Mouse (Mus musculus) stomach, embryonic 16.5 days (tissue): ENCODE results near the gene Dkk3. TPM values are rescaled to one million over a fixed set of nuclear protein-coding genes. Genes with fewer than 3 reads are reported as not detected.
A peak's percentile ranks its signal among the peaks of the same experiment; 100 is the strongest.

ENCODE experiments used
- ATAC-seq: fragments of 200-750 bp; cut with Nextera tagmentation; 2 replicates; pipeline ENCODE4 v1.8.0; 2017; ENCODE audit warnings: moderate number of reproducible peaks, moderate TSS enrichment; ENCODE audit not compliant: insufficient read depth, low FRiP score
- H3K27ac ChIP-seq: fragments of 300-500 bp; sonication (generic); 2 replicates; pipeline ENCODE4 v1.5.1; 2014; ENCODE audit warnings: low read length
- H3K27me3 ChIP-seq: fragments of 300-500 bp; sonication (generic); 2 replicates; pipeline ENCODE4 v1.6.1; 2014; ENCODE audit warnings: low read length, control low read depth, mixed read lengths; ENCODE audit not compliant: control insufficient read depth, insufficient read depth
- H3K36me3 ChIP-seq: fragments of 300-500 bp; sonication (generic); 2 replicates; pipeline ENCODE4 v1.6.1; 2014; ENCODE audit warnings: low read length; ENCODE audit not compliant: control insufficient read depth, insufficient read depth
- H3K4me1 ChIP-seq: fragments of 300-500 bp; sonication (generic); 2 replicates; pipeline ENCODE4 v1.6.1; 2014; ENCODE audit warnings: low read length, control low read depth, mixed read lengths; ENCODE audit not compliant: control insufficient read depth, insufficient read depth
- H3K4me2 ChIP-seq: fragments of 300-500 bp; sonication (generic); 2 replicates; pipeline ENCODE4 v1.6.1; 2014; ENCODE audit warnings: low read depth, low read length, mixed read lengths
- H3K4me3 ChIP-seq: fragments of 300-500 bp; sonication (generic); replicated peaks from 2 replicates; pipeline ENCODE4 v1.5.1; 2014; ENCODE audit warnings: mild to moderate bottlenecking, low read length
- H3K9ac ChIP-seq: fragments of 300-500 bp; sonication (generic); 2 replicates; pipeline ENCODE4 v1.6.1; 2014; ENCODE audit warnings: low read length
- H3K9me3 ChIP-seq: fragments of 300-500 bp; sonication (generic); replicated peaks from 2 replicates; pipeline ENCODE4 v1.6.1; 2016; ENCODE audit warnings: low read length, control low read depth; ENCODE audit not compliant: control insufficient read depth
- WGBS: fragments of 180-500 bp; shearing (Covaris S2); extraction: QIAGEN DNeasy Blood & Tissue Kit; methylation state at CpG from one replicate; pipeline ENCODE4 v1.1.7; 2014; 5-methylcytosine and 5-hydroxymethylcytosine counted together
- polyA plus RNA-seq: library from polyadenylated mRNA; unstranded; fragments of >200 nt; fragmentation: Nextera tagmentation; extraction: Ambion mirVana; gene quantifications from 2 replicates; pipeline ENCODE4 v1.2.1, GENCODE M21; 2015

The Dkk3 gene
- polyA plus RNA-seq, 1 experiment from 2014 or later, result 45.4 TPM

DNA sequence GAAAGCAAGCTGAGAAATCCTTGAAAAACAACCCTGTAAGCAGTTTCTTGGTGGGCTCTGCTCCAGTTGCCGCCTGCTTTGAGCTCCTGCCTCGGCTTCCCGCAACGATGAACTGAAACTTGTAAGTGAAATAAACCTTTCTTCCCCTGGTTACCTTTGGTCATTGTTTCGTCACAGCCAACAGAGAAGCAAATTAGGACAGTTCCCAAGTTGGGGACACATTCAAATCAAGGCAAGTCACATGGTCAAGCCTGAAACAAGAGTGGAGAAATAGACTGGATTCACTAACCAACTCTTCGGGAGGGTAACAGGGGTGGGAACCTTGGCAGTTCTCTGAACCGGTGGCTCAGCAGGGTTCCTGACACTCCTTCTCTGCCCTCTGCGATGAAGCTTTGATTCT is 38.6 kb upstream of the Dkk3 start:
- Histone ChIP-seq H3K4me1 (0 out of 2 replicates have a peak, but pooled peaks cover 2% of the 10 kb centered on the region), H3K4me3 (no peak overlapping the region), H3K36me3 (no peaks in the 10 kb centered on the region), H3K4me2 (no peak overlapping the region), H3K27me3 (no peaks in the 10 kb centered on the region), H3K27ac (no peak overlapping the region), H3K9me3 (no peaks in the 10 kb centered on the region), H3K9ac (no peak overlapping the region)
- WGBS, result 73% methylated on average over 8 of the region's 8 CpGs
- ATAC-seq, result no peak

DNA sequence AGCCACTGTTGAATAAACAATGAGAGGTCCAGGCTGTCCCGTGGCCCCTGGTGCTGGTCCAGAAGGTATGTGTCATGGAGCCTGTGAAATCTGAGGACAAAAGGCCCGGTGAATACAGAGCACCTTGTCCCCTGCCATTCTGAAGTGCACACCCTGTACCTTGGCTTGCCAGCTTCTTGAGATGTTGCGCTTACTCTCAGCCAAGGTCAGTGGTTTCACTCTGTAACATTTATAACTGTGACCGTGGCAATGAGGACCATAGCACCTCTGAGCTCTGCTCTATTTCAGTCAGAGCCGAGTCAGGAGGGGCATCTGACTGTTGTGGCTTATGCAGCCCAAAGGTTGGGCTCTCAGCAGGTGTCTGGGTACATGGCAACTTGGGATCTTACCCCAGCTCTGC is 35.4 kb upstream of the Dkk3 start:
- ATAC-seq, result no peak
- WGBS, result 69% methylated on average over 5 of the region's 5 CpGs
- no peaks in the 10 kb centered on the region for H3K9me3 ChIP-seq
- no peaks in the 10 kb centered on the region for H3K4me1 ChIP-seq
- no peaks in the 10 kb centered on the region for H3K36me3 ChIP-seq
- H3K9ac ChIP-seq, result no peak overlapping the region
- H3K4me3 ChIP-seq, result no peak overlapping the region
- H3K27me3 ChIP-seq, result no peaks in the 10 kb centered on the region
- no peak overlapping the region for H3K4me2 ChIP-seq
- H3K27ac ChIP-seq, result no peak overlapping the region

DNA sequence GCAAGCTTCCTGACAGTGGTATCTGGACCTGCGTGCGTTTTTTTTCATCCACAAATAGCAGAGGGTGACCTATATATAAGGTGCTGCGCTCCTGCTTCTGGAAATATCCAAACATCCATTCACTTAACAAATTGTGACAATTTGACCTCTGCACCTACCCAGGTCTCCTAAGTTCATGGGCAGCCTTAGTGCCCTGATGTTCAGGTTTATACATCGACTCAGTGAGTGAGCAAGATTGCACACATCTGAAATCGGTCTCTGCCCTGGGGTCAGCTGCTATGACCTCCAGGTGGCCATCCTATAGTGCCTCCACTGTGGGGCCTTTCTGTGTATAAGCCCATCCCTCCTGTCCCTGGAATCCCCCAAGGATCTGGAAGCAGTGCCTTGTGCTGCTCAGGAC is 33.9 kb upstream of the Dkk3 start:
- 74% methylated on average over 5 of the region's 5 CpGs for WGBS
- ATAC-seq, result no peak
- H3K9me3 ChIP-seq, result no peaks in the 10 kb centered on the region
- no peak overlapping the region for H3K9ac ChIP-seq
- H3K36me3 ChIP-seq, result no peaks in the 10 kb centered on the region
- H3K27ac ChIP-seq, result no peak overlapping the region
- peaks cover 12% of the 10 kb centered on the region for H3K4me1 ChIP-seq
- no peaks in the 10 kb centered on the region for H3K27me3 ChIP-seq
- no peak overlapping the region for H3K4me2 ChIP-seq
- H3K4me3 ChIP-seq, result no peak overlapping the region

DNA sequence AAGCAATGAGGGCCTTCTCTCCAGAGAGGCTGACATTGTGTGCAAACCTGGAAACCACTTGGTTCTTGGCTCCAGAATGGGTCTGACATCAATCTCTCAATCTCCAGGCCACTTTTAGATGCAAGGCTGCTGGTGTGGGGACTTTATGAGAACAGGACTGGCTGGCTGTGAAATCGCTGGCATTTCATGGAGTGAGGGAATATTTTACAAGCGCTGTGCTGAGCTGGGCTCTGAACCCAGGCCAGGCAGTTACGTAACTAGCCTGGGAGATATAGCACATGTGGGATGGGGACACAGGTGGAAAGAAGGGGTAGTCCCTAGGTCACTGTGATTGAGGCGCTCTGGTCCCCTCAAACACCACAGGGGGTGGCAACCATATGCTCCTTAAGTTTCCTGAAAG is 33.4 kb upstream of the Dkk3 start:
- Histone ChIP-seq H3K4me3 (no peak overlapping the region), H3K9ac (no peak overlapping the region), H3K27ac (no peak overlapping the region), H3K36me3 (no peaks in the 10 kb centered on the region), H3K4me1 (peaks cover 18% of the 10 kb centered on the region), H3K27me3 (no peaks in the 10 kb centered on the region), H3K4me2 (no peak overlapping the region), H3K9me3 (no peaks in the 10 kb centered on the region)
- ATAC-seq, result no peak
- WGBS, result 84% methylated on average over 4 of the region's 4 CpGs

DNA sequence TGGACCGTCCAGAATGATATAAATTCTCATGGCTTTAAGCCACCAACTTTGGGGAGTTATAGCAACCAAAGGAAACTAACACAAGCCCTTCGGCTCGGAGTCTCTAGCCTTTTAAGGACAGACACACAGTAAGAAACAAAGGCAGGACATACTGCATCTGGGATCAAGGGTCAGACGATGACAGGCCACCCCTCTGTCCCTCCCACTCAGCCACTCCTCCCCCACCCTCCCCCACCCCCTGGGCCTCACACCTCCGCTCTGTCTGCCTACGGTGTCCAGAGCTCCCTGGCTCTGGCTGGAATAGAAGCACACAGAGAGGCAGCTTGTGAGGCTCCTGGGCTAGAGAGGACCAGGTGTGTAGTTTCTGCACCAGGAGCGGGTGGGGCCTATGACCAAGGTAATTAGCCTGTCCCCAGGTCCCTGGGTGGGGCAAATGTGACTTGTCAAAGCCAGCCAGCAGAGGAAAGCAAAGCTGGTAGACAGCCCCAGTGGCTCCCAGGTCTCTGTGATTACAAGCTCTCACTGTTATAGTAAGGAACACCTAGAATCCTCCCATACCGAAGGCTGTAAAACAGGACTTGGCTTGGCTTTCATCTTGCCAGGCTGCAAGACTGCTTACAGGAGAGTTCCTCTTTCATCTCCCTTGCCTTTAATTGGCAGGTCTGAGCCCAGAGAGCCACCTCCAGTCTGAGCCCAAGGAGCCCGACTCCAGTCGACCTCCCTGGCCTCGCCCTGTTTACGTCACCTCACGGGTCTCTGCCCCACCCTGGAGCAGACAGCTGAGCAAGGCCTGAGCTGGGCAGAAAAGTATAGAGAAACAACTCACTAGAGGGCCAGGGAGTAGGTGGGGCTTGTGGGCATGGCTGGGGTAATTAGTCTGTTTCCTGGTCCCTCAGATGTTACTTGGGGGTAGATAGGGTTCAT is 28.9 kb upstream of the Dkk3 start:
- Histone ChIP-seq H3K9me3 (no peaks in the 10 kb centered on the region), H3K27ac (peak overlapping the region; percentile 59), H3K27me3 (no peaks in the 10 kb centered on the region), H3K4me2 (no peak overlapping the region; the same call in 1 of the 2 replicates), H3K36me3 (no peaks in the 10 kb centered on the region), H3K4me3 (no peak overlapping the region), H3K4me1 (peaks cover 19% of the 10 kb centered on the region), H3K9ac (no peak overlapping the region)
- ATAC-seq, result peak; percentile 71
- 39% methylated on average over 13 of the region's 13 CpGs for WGBS

DNA sequence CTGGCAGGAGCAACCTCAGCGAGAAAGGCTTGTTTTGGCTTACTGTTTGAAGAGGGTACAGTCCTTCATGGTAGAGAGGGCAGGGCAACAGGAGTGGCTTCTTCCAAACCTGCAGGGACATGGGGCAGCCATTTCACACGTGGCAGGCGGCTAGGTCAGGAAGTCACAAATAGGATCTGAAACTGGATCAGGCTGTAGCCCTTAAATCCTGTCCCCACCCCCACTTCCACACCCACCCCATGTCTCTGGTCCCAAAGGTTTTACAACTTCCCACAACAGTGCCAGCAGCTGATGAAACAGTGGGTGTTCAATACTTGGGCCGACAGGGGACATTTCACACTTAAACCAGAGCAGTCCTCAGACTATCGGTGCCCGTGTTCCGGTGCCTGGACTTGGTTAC is 28.0 kb upstream of the Dkk3 start:
- H3K27me3 ChIP-seq, result no peaks in the 10 kb centered on the region
- 89% methylated on average over 7 of the region's 7 CpGs for WGBS
- no peak overlapping the region for H3K27ac ChIP-seq
- H3K4me3 ChIP-seq, result no peak overlapping the region
- ATAC-seq, result no peak
- H3K36me3 ChIP-seq, result no peaks in the 10 kb centered on the region
- H3K4me2 ChIP-seq, result no peak overlapping the region
- no peak overlapping the region for H3K9ac ChIP-seq
- H3K4me1 ChIP-seq, result peaks cover 19% of the 10 kb centered on the region
- H3K9me3 ChIP-seq, result no peaks in the 10 kb centered on the region

DNA sequence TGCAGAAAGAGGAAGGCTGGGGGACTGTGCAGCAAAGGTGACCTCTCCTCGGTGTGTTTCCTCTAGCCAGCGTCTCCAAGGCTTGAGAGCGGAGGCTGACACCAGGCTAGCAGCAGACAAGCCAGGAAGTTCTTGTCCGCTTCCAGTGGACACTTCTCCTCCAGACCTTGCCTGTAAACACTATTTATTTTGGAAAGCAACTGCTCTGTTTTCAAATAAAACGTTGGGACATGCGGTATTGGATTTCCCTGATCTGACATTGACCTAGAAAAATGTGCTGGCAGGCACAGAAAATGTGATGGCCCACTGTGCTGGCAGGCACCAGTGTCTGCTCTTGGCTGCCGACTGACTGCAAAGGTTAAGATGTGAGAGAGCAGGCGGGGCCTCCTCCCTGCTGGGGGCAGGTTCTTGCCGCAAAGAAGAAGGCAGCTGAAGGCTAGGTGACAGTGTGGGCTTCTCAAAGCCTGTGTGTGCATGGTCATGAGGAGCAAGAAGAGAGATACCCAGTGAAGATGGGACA is 26.4 kb upstream of the Dkk3 start:
- H3K36me3 ChIP-seq, result no peaks in the 10 kb centered on the region
- WGBS, result 58% methylated on average over 9 of the region's 9 CpGs
- no peak overlapping the region for H3K9ac ChIP-seq
- no peak for ATAC-seq
- H3K4me3 ChIP-seq, result no peak overlapping the region
- no peak overlapping the region for H3K4me2 ChIP-seq
- H3K27ac ChIP-seq, result no peak overlapping the region
- no peaks in the 10 kb centered on the region for H3K9me3 ChIP-seq
- no peaks in the 10 kb centered on the region for H3K27me3 ChIP-seq
- peaks cover 24% of the 10 kb centered on the region for H3K4me1 ChIP-seq

DNA sequence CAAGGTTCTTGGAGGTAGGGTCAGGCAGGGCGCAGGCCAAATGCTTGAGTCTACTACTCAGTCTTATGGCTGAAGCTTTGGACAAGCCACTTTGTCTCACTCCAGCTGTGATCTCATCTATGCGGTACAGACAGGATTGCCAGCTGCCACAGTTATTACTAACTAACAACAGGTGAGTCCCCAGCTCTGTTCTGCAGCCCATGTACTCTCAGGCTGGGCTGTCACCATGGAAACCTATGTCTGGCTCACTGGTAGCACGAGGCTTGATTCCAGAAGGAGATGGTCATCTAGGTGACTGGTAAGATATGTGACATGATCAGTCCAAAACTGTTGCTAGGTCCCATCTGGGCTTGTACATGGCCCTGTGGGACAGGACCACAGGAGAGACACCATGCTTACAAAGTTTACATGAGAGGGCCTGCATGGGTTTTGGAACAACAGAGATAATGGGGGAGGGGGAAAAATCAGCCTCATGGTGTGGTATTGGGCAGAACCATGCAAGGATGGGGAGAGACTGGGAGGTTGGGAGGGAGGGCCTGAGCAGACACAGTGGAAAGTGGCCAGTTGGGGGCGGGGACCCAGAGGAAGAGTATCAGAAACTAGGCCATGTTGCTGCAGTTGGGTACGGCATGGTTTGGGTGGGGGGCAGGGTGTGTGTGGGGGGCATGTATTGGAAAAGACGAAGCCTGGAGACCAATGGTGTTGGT is 25.8 kb upstream of the Dkk3 start:
- WGBS, result 76% methylated on average over 6 of the region's 6 CpGs
- ATAC-seq, result no peak
- H3K36me3 ChIP-seq, result no peaks in the 10 kb centered on the region
- H3K4me2 ChIP-seq, result no peak overlapping the region
- H3K4me1 ChIP-seq, result peaks cover 27% of the 10 kb centered on the region
- no peaks in the 10 kb centered on the region for H3K27me3 ChIP-seq
- no peaks in the 10 kb centered on the region for H3K9me3 ChIP-seq
- no peak overlapping the region for H3K9ac ChIP-seq
- no peak overlapping the region for H3K4me3 ChIP-seq
- no peak overlapping the region for H3K27ac ChIP-seq

DNA sequence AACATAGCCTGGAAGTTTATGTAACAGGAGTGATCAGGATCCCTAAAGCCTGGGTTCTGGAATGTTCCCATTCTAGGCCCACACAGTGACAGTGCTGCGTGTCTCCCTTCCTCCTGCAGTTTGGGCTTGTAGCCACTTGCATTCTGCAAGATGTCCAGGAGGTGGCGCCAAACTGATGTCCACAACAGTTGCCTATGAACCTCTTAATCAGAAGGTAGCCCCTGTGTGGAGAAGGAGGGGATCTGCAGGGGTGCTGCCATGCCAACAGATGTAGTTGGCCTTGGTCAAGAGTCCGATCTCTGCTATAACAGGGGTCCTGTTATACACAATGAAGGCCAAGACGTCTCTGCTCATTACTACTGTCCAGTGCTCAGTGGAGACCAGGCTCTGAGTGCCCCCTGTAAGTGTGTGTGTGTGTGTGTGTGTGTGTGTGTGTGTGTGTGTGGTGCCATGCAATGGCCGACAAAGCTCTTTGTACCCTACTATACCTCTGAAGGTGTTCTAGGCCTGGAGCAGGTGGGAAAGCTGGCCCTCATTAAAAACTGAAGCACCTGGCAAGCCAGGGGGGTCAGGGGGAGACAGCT is 24.5 kb upstream of the Dkk3 start:
- H3K4me1 ChIP-seq, result peaks cover 20% of the 10 kb centered on the region
- no peak for ATAC-seq
- 31% methylated on average over 5 of the region's 5 CpGs for WGBS

More for the DNA sequence above, 24.5 kb upstream of the Dkk3 start:
- H3K27me3 ChIP-seq, result no peaks in the 10 kb centered on the region
- H3K4me2 ChIP-seq, result no peak overlapping the region
- H3K9me3 ChIP-seq, result no peaks in the 10 kb centered on the region
- peak overlapping the region; percentile 42; the same call in 1 of the 2 replicates for H3K9ac ChIP-seq
- no peak overlapping the region for H3K4me3 ChIP-seq
- no peak overlapping the region for H3K27ac ChIP-seq
- no peaks in the 10 kb centered on the region for H3K36me3 ChIP-seq
